Mouse (Mus musculus) pancreas, adult 10 weeks (tissue): Measurements from ENCODE around the gene Zxdb. TPM values are rescaled to one million over a fixed set of nuclear protein-coding genes. Genes with fewer than 3 reads are reported as not detected.

Source experiments
- polyA plus RNA-seq: library from polyadenylated mRNA; stranded (reverse); fragments of 350-450 nt; fragmentation: Illumina TruSeq; extraction: RNeasy Lipid Tissue Mini Kit (QIAGEN cat#74804); gene quantifications from one replicate; pipeline ENCODE4 v1.2.3, GENCODE M21; 2015; ENCODE audit warnings: low read depth, low replicate concordance; ENCODE audit not compliant: insufficient read depth

Zxdb gene
- polyA plus RNA-seq = 1.5 TPM

DNA sequence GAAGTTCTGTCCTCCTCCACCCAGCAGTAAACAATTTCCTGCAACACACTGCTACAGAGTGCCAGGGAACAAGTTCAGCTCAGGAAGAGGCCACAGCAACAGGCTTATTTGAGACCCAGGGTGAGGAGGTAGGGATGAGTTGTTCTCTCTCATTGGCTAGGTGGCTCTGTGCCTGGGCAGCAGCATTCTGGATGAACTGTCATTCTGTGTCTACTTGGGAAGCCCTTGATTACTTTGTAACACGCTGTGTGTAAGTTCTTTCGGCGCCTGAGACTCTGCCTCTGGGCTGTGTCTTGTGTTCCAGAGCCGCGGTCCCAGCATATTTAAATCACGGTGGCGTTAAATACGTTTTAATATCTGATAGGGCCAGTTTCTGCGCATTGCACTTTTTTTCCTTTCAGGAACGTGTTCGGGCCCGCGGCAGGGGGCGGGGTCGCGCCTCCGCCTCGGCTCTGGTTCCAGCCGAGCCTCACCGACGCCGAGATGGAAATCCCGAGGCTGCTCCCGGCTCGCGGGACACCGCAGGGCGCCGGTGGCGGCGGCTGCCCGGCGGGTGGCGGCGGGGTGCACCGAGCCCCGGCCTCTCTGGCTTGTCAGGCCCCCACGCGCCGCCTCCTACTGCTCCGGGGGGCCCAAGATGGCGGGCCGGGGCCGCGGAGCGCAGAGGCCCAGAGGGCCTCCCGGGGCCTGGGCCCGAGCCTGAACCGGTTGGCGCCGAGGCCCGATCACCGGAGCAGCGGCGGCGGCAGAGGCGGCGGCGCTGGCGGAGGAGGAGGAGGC lies at the start of gene Zxdb:
Gene Zxdb, plus strand, starts transcription at position 378 of the 780 bp plus-strand sequence.

Other genes with a start within 250 kb of the Zxdb start
- 106 TPM for gene Maged1, start 182.4 kb upstream of the Zxdb start, polyA plus RNA-seq
- 2.7 TPM for gene Gspt2, start 88.5 kb upstream of the Zxdb start, polyA plus RNA-seq